In genomic region chr5:106451681-106452440, GRCm38 (mm10) we compare ENCODE assay signal across 10 mouse cellular contexts. TPM values are rescaled to one million over a fixed set of nuclear protein-coding genes. Genes with fewer than 3 reads are reported as not detected.
DNase-seq lines count a peak whose midpoint lies in the region; ATAC-seq and TF ChIP-seq lines count a peak whose summit lies in the region.
"Had no signal": no experiment of that assay in that cellular context is flagged by ENCODE, and none has a peak within 500 bp of the region (broad histone marks: within the 10 kb centered on the region; RNA-seq: fewer than 3 reads in every experiment).

No protein-coding gene starts in this region.

- no peak overlapping the region for H3K27ac ChIP-seq in kidney, adult 2 months (ENCODE audit: insufficient read depth, low read depth, low read length)
- H3K27ac ChIP-seq in hindbrain, embryonic 15.5 days (replicated peaks) = no peak overlapping the region
- no peak overlapping the region for H3K27ac ChIP-seq in neural tube, embryonic 15.5 days (replicated peaks)

- peak overlapping the region; percentile 26; the same call in 1 of the 2 replicates for H3K4me2 ChIP-seq in hindbrain, embryonic 15.5 days
- H3K4me2 ChIP-seq in neural tube, embryonic 15.5 days = peak overlapping the region; percentile 19; the same call in 1 of the 2 replicates

- H3K4me3 ChIP-seq in kidney, adult 2 months (ENCODE audit: insufficient read depth, low read depth, low read length) = no peak overlapping the region
- H3K4me3 ChIP-seq in hindbrain, embryonic 15.5 days = no peak overlapping the region
- peak overlapping the region; percentile 13; the same call in 1 of the 2 replicates for H3K4me3 ChIP-seq in neural tube, embryonic 15.5 days (replicated peaks)

- H3K27me3 ChIP-seq in kidney, adult 2 months (replicated peaks; ENCODE audit: control insufficient read depth, insufficient read depth, low read length) = peaks cover 15% of the 10 kb centered on the region
- H3K27me3 ChIP-seq in hindbrain, embryonic 15.5 days = peaks cover 83% of the 10 kb centered on the region
- peaks cover 86% of the 10 kb centered on the region for H3K27me3 ChIP-seq in neural tube, embryonic 15.5 days (replicated peaks)

- H3K36me3 ChIP-seq in kidney, adult 2 months (ENCODE audit: control insufficient read depth, insufficient read depth, low read length) = no peaks in the 10 kb centered on the region
- no peaks in the 10 kb centered on the region for H3K36me3 ChIP-seq in hindbrain, embryonic 15.5 days
- H3K36me3 ChIP-seq in neural tube, embryonic 15.5 days = no peaks in the 10 kb centered on the region

- peak; percentile 12 for DNase-seq in kidney, adult 18-20 months
- no peak for DNase-seq in kidney, adult 2 months
- DNase-seq in cerebellum, postnatal 36 days = peak; percentile 50 to 61
- no peak for DNase-seq in layer of hippocampus, adult 8-10 months (ENCODE audit: low spot score in 2 of 2)
- no peak for DNase-seq in left cerebral cortex, adult 9 months (ENCODE audit: low spot score in 2 of 2)
- DNase-seq: layer of hippocampus, adult 9-11 months had no signal

- TF ChIP-seq POLR2A in kidney, adult 2 months (IDR thresholded peaks at IDR 0.05; ENCODE audit: low read depth, low read length) = no peak

- 3% methylated on average over 32 of the region's 32 CpGs for WGBS in kidney, adult 2 months
- WGBS in hindbrain, embryonic 15.5 days = under 1% methylated on average over 31 of the region's 32 CpGs
- 1% methylated on average over 32 of the region's 32 CpGs for WGBS in neural tube, embryonic 15.5 days

- H3K4me1 ChIP-seq in kidney, adult 2 months (ENCODE audit: control insufficient read depth, insufficient read depth, low read length) = no peaks in the 10 kb centered on the region
- H3K4me1 ChIP-seq in hindbrain, embryonic 15.5 days (replicated peaks) = peaks cover 5% of the 10 kb centered on the region
- H3K4me1 ChIP-seq in neural tube, embryonic 15.5 days = peaks cover 17% of the 10 kb centered on the region

- no peak for TF ChIP-seq CTCF in kidney, adult 2 months (conservative IDR thresholded peaks at IDR 0.05; ENCODE audit: insufficient read depth, insufficient read length, low read depth, low read length)

- ATAC-seq in hindbrain, embryonic 15.5 days (ENCODE audit: low FRiP score, low read depth) = 0 out of 2 replicates have a peak, but pooled peaks have one; percentile 43
- ATAC-seq in neural tube, embryonic 15.5 days (ENCODE audit: low FRiP score) = no peak
- no peak for ATAC-seq in monocyte, adult 5-6 weeks (replicated peaks; ENCODE audit: insufficient number of reproducible peaks, low FRiP score, low TSS enrichment, poor library complexity, severe bottlenecking)

- H3K9ac ChIP-seq in hindbrain, embryonic 15.5 days = no peak overlapping the region
- no peak overlapping the region for H3K9ac ChIP-seq in neural tube, embryonic 15.5 days (replicated peaks)

- no peaks in the 10 kb centered on the region for H3K9me3 ChIP-seq in hindbrain, embryonic 15.5 days
- no peaks in the 10 kb centered on the region for H3K9me3 ChIP-seq in neural tube, embryonic 15.5 days (replicated peaks)

RNA-seq across cellular contexts. Expression of gene Barhl2, which starts 6.1 kb away (rescaled TPM):
- polyA plus RNA-seq in kidney, adult 2 months (2012; rRNA removed) = not detected in 2 replicates
- polyA plus RNA-seq in hindbrain, embryonic 15.5 days (2015; fragmentation: Nextera tagmentation; extraction: Ambion mirVana) = 1.6 and 2.2 TPM in 2 replicates
- polyA plus RNA-seq in neural tube, embryonic 15.5 days (2015; fragmentation: Nextera tagmentation; extraction: Ambion mirVana) = 1.5 and 1.8 TPM in 2 replicates
- total RNA-seq in layer of hippocampus, adult 8-10 months (2022) = under 1 TPM in 1 of 4 experiments, not detected in 3; 0.14 TPM
- not detected in 3 replicates for total RNA-seq in monocyte, adult 5-6 weeks (2017)
- total RNA-seq: MEL had no signal

Comparison
In these comparisons a context has a peak if more than half of its experiments do, and no peak if none do; other contexts are left out.
1. DNase-seq: peak in kidney, adult 18-20 months (single experiment) and cerebellum, postnatal 36 days (2 of 2); none in kidney, adult 2 months (single experiment), layer of hippocampus, adult 8-10 months (0 of 2) and left cerebral cortex, adult 9 months (0 of 2).